Mouse (Mus musculus) stomach, embryonic 16.5 days (tissue): ENCODE measurements around the gene Prkch. TPM values are rescaled to one million over a fixed set of nuclear protein-coding genes. Genes with fewer than 3 reads are reported as not detected.

Experiments
- ATAC-seq: fragments of 200-750 bp; cut with Nextera tagmentation; 2 replicates; pipeline ENCODE4 v1.8.0; 2017; ENCODE audit warnings: moderate number of reproducible peaks, moderate TSS enrichment; ENCODE audit not compliant: insufficient read depth, low FRiP score
- H3K27ac ChIP-seq: fragments of 300-500 bp; sonication (generic); 2 replicates; pipeline ENCODE4 v1.5.1; 2014; ENCODE audit warnings: low read length
- H3K27me3 ChIP-seq: fragments of 300-500 bp; sonication (generic); 2 replicates; pipeline ENCODE4 v1.6.1; 2014; ENCODE audit warnings: low read length, control low read depth, mixed read lengths; ENCODE audit not compliant: control insufficient read depth, insufficient read depth
- H3K36me3 ChIP-seq: fragments of 300-500 bp; sonication (generic); 2 replicates; pipeline ENCODE4 v1.6.1; 2014; ENCODE audit warnings: low read length; ENCODE audit not compliant: control insufficient read depth, insufficient read depth
- H3K4me1 ChIP-seq: fragments of 300-500 bp; sonication (generic); 2 replicates; pipeline ENCODE4 v1.6.1; 2014; ENCODE audit warnings: low read length, control low read depth, mixed read lengths; ENCODE audit not compliant: control insufficient read depth, insufficient read depth
- H3K4me2 ChIP-seq: fragments of 300-500 bp; sonication (generic); 2 replicates; pipeline ENCODE4 v1.6.1; 2014; ENCODE audit warnings: low read depth, low read length, mixed read lengths
- H3K4me3 ChIP-seq: fragments of 300-500 bp; sonication (generic); replicated peaks from 2 replicates; pipeline ENCODE4 v1.5.1; 2014; ENCODE audit warnings: mild to moderate bottlenecking, low read length
- H3K9ac ChIP-seq: fragments of 300-500 bp; sonication (generic); 2 replicates; pipeline ENCODE4 v1.6.1; 2014; ENCODE audit warnings: low read length
- H3K9me3 ChIP-seq: fragments of 300-500 bp; sonication (generic); replicated peaks from 2 replicates; pipeline ENCODE4 v1.6.1; 2016; ENCODE audit warnings: low read length, control low read depth; ENCODE audit not compliant: control insufficient read depth
- WGBS: fragments of 180-500 bp; shearing (Covaris S2); extraction: QIAGEN DNeasy Blood & Tissue Kit; methylation state at CpG from one replicate; pipeline ENCODE4 v1.1.7; 2014; 5-methylcytosine and 5-hydroxymethylcytosine counted together
- polyA plus RNA-seq: library from polyadenylated mRNA; unstranded; fragments of >200 nt; fragmentation: Nextera tagmentation; extraction: Ambion mirVana; gene quantifications from 2 replicates; pipeline ENCODE4 v1.2.1, GENCODE M21; 2015

Gene Prkch
- polyA plus RNA-seq, 1 experiment from 2014 or later: 9.8 TPM

DNA sequence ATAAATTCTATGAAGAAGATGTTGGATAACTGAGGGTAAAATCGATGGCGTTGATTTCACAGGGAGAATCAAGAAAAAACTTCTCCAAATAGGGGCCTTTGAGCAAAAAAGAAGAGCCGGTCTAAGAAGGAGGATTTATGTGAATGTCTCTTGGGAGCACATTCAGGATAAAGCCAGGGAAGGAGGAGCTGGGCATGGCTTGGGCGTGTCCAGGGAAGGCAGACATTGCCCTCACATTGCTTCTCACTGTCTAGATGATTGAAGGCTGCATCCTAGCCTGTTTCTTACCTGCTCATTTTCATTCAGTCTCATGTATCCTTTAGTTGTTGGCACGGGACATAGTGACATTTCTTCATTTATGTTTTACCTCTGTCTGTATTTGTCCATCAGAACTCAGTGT, 146.5 kb downstream of the Prkch start:
- no peak for ATAC-seq
- 78% methylated on average over 5 of the region's 5 CpGs for WGBS

GRCm38 (mm10) chr12:73731848-73732540, 147.4 kb downstream of the Prkch start:
- H3K4me2 ChIP-seq: no peak overlapping the region
- 42% methylated on average over 17 of the region's 17 CpGs for WGBS
- H3K9me3 ChIP-seq: no peaks in the 10 kb centered on the region
- H3K9ac ChIP-seq: no peak overlapping the region
- H3K4me3 ChIP-seq: no peak overlapping the region
- no peaks in the 10 kb centered on the region for H3K27me3 ChIP-seq
- 0 out of 2 replicates have a peak, but pooled peaks cover 4% of the 10 kb centered on the region for H3K4me1 ChIP-seq
- no peaks in the 10 kb centered on the region for H3K36me3 ChIP-seq
- no peak overlapping the region for H3K27ac ChIP-seq
- no peak for ATAC-seq

More for the DNA sequence above, 146.5 kb downstream of the Prkch start:
- Histone ChIP-seq H3K4me3 (no peak overlapping the region), H3K36me3 (no peaks in the 10 kb centered on the region), H3K9me3 (no peaks in the 10 kb centered on the region), H3K27ac (no peak overlapping the region), H3K9ac (no peak overlapping the region), H3K4me1 (0 out of 2 replicates have a peak, but pooled peaks cover 4% of the 10 kb centered on the region), H3K27me3 (no peaks in the 10 kb centered on the region), H3K4me2 (no peak overlapping the region)

DNA sequence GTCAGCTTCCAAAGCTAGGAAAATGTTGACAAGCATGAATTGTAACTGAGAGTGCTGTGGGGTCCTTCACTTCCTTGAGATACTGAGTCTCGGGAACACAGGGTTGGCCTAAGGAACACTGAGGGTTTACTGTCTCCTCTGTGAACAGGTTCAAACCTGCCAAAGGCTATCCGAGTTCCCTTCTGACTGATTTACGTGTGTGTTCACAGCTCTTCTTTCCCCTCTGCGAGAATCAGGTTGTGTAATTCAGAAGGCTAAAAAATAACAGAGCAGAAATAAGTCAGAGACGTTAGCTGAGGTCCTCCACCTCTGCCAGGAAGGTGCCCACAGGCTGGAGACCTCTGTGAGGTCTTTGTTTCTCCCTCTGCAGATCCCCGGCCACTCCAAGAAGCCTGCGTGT, 148.3 kb downstream of the Prkch start:
- no peak overlapping the region for H3K9ac ChIP-seq
- H3K36me3 ChIP-seq: no peaks in the 10 kb centered on the region
- H3K4me2 ChIP-seq: no peak overlapping the region
- WGBS: 69% methylated on average over 7 of the region's 7 CpGs
- no peaks in the 10 kb centered on the region for H3K27me3 ChIP-seq
- H3K4me1 ChIP-seq: 0 out of 2 replicates have a peak, but pooled peaks cover 4% of the 10 kb centered on the region
- no peaks in the 10 kb centered on the region for H3K9me3 ChIP-seq
- ATAC-seq: no peak
- no peak overlapping the region for H3K27ac ChIP-seq
- no peak overlapping the region for H3K4me3 ChIP-seq

DNA sequence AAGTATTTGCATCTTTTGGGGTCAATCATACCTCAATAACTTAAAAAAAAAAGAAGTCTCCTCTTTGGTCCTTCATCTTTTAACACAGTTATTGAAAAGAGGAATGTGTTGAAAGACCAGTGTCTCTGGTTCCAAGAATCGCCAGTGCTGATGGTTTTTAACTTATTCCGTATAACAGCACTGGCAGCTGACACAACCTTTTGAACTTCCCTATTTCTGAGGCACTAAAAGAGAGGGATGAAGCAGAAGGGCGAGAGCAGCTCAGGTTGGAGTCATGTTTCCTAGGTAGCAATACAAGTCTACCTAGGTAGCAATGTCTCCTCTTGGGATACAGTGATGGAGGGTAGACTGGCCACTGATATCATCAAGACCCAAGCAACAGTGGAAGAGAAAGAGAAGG, 152.3 kb downstream of the Prkch start:
- ATAC-seq: no peak
- Histone ChIP-seq H3K36me3 (no peaks in the 10 kb centered on the region), H3K9ac (no peak overlapping the region), H3K27me3 (no peaks in the 10 kb centered on the region), H3K4me2 (no peak overlapping the region), H3K4me1 (0 out of 2 replicates have a peak, but pooled peaks cover 2% of the 10 kb centered on the region), H3K27ac (no peak overlapping the region), H3K4me3 (no peak overlapping the region), H3K9me3 (no peaks in the 10 kb centered on the region)
- WGBS: 79% methylated on average over 3 of the region's 3 CpGs

- no peak overlapping the region for H3K4me3 ChIP-seq
- 86% methylated on average over 6 of the region's 6 CpGs for WGBS
- no peaks in the 10 kb centered on the region for H3K36me3 ChIP-seq
- H3K4me1 ChIP-seq: no peaks in the 10 kb centered on the region
- no peak overlapping the region for H3K9ac ChIP-seq
- H3K4me2 ChIP-seq: no peak overlapping the region
- no peaks in the 10 kb centered on the region for H3K9me3 ChIP-seq
- no peaks in the 10 kb centered on the region for H3K27me3 ChIP-seq
- ATAC-seq: no peak
- H3K27ac ChIP-seq: no peak overlapping the region
These were observed 155.1 kb downstream of the Prkch start for GRCm38 (mm10) chr12:73739611-73740219.

DNA sequence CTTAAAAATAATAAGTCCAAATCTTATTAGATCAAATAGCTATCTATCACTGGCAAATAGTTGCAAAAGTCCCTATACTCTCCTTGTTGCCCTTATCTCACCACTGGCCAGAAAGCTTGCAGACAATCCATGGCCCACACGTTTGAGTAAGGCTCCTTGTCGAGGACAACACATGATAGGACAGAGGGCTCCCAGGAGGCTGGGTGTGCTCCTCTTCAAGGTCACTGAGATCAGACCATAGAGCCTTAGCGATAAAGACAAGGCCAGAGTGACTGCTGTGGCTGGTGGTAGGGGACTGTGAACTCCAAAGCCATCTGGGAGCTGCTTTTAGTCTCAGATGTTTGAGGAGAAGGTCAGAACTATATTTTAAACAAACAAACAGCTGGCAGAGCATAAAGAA, 158.0 kb downstream of the Prkch start:
- H3K4me3 ChIP-seq: no peak overlapping the region
- no peaks in the 10 kb centered on the region for H3K9me3 ChIP-seq
- ATAC-seq: no peak
- H3K36me3 ChIP-seq: no peaks in the 10 kb centered on the region
- no peaks in the 10 kb centered on the region for H3K4me1 ChIP-seq
- no peaks in the 10 kb centered on the region for H3K27me3 ChIP-seq
- H3K9ac ChIP-seq: no peak overlapping the region
- WGBS: 58% methylated on average over 3 of the region's 3 CpGs
- H3K4me2 ChIP-seq: no peak overlapping the region
- H3K27ac ChIP-seq: no peak overlapping the region

DNA sequence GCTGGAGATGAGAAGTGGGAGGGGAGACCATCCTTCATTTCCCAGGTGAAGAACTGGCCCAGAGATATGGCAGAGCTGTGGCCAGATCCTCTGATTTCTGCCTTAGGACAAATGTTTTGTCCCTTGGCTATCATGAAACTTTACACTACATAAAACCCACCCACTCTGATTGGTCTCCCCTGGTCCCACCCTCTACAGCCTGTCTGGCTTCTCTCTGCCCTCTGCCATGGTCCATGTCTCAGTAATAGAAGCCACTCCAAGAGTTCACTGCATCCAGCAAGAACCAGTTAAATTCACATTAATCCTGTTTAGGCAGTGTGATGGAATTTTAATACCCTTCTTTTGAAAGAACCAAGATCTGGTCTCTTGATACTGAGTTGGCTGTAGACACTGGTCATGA, 158.5 kb downstream of the Prkch start:
- H3K27ac ChIP-seq: no peak overlapping the region
- H3K27me3 ChIP-seq: no peaks in the 10 kb centered on the region
- ATAC-seq: no peak
- no peaks in the 10 kb centered on the region for H3K9me3 ChIP-seq
- no peak overlapping the region for H3K4me2 ChIP-seq
- no peak overlapping the region for H3K4me3 ChIP-seq
- no peaks in the 10 kb centered on the region for H3K36me3 ChIP-seq
- no peaks in the 10 kb centered on the region for H3K4me1 ChIP-seq
- H3K9ac ChIP-seq: no peak overlapping the region

DNA sequence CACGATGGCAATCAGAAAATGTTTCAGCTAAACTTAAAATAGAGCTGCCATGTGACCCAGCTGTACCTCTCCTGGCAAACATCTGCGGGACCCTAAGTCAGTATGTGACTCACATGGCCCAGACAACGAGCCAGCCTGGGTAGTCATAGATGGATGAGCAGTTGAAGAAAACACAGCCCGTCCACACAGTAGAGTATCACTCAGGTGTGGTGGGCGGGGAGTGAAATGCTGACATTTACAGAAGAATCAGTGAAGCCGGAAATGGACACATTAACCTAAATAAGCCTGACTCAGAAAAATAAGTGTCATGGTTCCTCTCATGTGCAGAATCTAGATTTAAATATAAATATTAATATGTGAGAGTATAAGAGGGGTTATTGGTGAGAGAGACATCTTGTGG, 161.5 kb downstream of the Prkch start:
- Histone ChIP-seq H3K36me3 (no peaks in the 10 kb centered on the region), H3K9ac (no peak overlapping the region), H3K27ac (no peak overlapping the region), H3K4me3 (no peak overlapping the region), H3K27me3 (no peaks in the 10 kb centered on the region), H3K4me2 (no peak overlapping the region), H3K9me3 (no peaks in the 10 kb centered on the region), H3K4me1 (no peaks in the 10 kb centered on the region)
- 88% methylated on average over 6 of the region's 6 CpGs for WGBS
- no peak for ATAC-seq

DNA sequence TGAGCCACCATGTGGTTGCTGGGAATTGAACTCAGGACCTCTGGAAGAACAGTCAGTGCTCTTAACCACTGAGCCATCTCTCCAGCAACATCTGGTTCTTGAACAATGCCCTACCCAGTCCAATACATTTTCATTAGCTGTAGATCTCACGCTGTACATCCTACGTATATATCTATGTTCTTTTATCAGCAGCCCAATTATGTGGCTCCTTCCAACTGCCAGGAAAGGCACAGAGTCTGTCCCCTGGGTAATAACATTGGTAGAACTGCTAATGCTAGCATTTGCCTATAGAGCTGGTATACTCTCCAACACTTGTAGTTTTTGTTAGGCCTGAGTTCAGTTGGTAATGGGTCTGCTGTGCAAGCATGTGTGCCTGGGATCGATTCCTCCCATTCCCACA, 163.8 kb downstream of the Prkch start:
- Histone ChIP-seq H3K27me3 (no peaks in the 10 kb centered on the region), H3K36me3 (no peaks in the 10 kb centered on the region), H3K4me1 (no peaks in the 10 kb centered on the region), H3K9ac (no peak overlapping the region), H3K27ac (no peak overlapping the region), H3K9me3 (no peaks in the 10 kb centered on the region), H3K4me2 (no peak overlapping the region), H3K4me3 (no peak overlapping the region)
- ATAC-seq: no peak
- WGBS: 94% methylated on average over 3 of the region's 3 CpGs
